Mouse (Mus musculus) kidney, embryonic 14.5 days (tissue): ENCODE results near the gene Ank2. TPM values are rescaled to one million over a fixed set of nuclear protein-coding genes. Genes with fewer than 3 reads are reported as not detected.
"Not testable (repeated sequence)": the region's sequence is repeated elsewhere in the genome, so short reads cannot be mapped to it uniquely, and the experiment has no call there.

Experiments
- ATAC-seq: fragments of 200-750 bp; cut with Nextera tagmentation; 2 replicates; pipeline ENCODE4 v1.8.0; 2017; ENCODE audit warnings: moderate number of reproducible peaks, mild to moderate bottlenecking, moderate TSS enrichment, moderate library complexity; ENCODE audit not compliant: low FRiP score, low TSS enrichment
- H3K27ac ChIP-seq: fragments of 300-500 bp; sonication (generic); 2 replicates; pipeline ENCODE4 v1.5.1; 2014; ENCODE audit warnings: low read depth, mild to moderate bottlenecking, low read length, moderate library complexity, mixed read lengths
- H3K27me3 ChIP-seq: fragments of 300-500 bp; sonication (generic); 2 replicates; pipeline ENCODE4 v1.6.1; 2014; ENCODE audit warnings: mild to moderate bottlenecking, low read length; ENCODE audit not compliant: control insufficient read depth, insufficient read depth
- H3K36me3 ChIP-seq: fragments of 300-500 bp; sonication (generic); 2 replicates; pipeline ENCODE4 v1.6.1; 2014; ENCODE audit warnings: low read length, mixed read lengths; ENCODE audit not compliant: control insufficient read depth, insufficient read depth
- H3K4me1 ChIP-seq: fragments of 300-500 bp; sonication (generic); 2 replicates; pipeline ENCODE4 v1.6.1; 2014; ENCODE audit warnings: low read length, mixed read lengths; ENCODE audit not compliant: control insufficient read depth, insufficient read depth
- H3K4me2 ChIP-seq: fragments of 300-500 bp; sonication (generic); replicated peaks from 2 replicates; pipeline ENCODE4 v1.6.1; 2014; ENCODE audit warnings: low read depth, mild to moderate bottlenecking, low read length
- H3K4me3 ChIP-seq: fragments of 300-500 bp; sonication (generic); 2 replicates; pipeline ENCODE4 v1.5.1; 2014; ENCODE audit warnings: mild to moderate bottlenecking, low read length
- H3K9ac ChIP-seq: fragments of 300-500 bp; sonication (generic); 2 replicates; pipeline ENCODE4 v1.6.1; 2014; ENCODE audit warnings: low read depth, mild to moderate bottlenecking, low read length, moderate library complexity
- H3K9me3 ChIP-seq: fragments of 300-500 bp; sonication (generic); 2 replicates; pipeline ENCODE4 v1.6.1; 2016; ENCODE audit warnings: low read length; ENCODE audit not compliant: control insufficient read depth
- WGBS: fragments of 180-500 bp; shearing (Covaris S2); extraction: QIAGEN DNeasy Blood & Tissue Kit; methylation state at CpG from one replicate; pipeline ENCODE4 v1.1.7; 2014; 5-methylcytosine and 5-hydroxymethylcytosine counted together
- polyA plus RNA-seq: library from polyadenylated mRNA; unstranded; fragments of >200 nt; fragmentation: Nextera tagmentation; extraction: Ambion mirVana; gene quantifications from 2 replicates; pipeline ENCODE4 v1.2.1, GENCODE M21; 2014

Gene Ank2
- polyA plus RNA-seq, 1 experiment from 2014 or later, result 11.5 TPM

DNA sequence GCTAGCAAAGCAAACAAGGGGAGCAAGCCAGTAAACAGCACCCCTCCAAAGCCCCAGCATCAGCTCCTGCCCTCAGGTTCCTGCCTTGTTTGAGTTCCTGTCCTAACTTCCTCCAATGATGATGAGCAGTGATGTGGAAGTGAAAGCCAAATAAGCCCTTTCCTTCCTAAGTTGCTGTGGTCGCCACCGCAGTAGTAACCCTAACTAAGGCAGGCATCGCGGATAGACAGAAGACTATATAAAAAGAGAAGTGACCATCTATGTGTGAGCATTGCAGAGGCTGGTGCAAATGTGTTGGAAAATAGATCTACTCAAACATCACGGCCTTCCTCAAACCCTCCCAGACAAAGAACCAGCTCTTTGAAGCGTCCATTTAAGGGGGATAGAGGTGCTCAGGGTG lies 167.6 kb downstream of the Ank2 start:
- 91% methylated on average over 6 of the region's 6 CpGs for WGBS
- Histone ChIP-seq H3K36me3 (no peaks in the 10 kb centered on the region), H3K9me3 (no peaks in the 10 kb centered on the region), H3K4me2 (no peak overlapping the region), H3K4me1 (no peaks in the 10 kb centered on the region), H3K27ac (no peak overlapping the region), H3K9ac (no peak overlapping the region), H3K4me3 (no peak overlapping the region), H3K27me3 (no peaks in the 10 kb centered on the region)
- no peak for ATAC-seq

GRCm38 (mm10) chr3:127326355-127326754 lies 172.8 kb downstream of the Ank2 start:
- Histone ChIP-seq H3K9ac (no peak overlapping the region), H3K4me3 (no peak overlapping the region), H3K27ac (no peak overlapping the region), H3K4me1 (no peaks in the 10 kb centered on the region), H3K36me3 (no peaks in the 10 kb centered on the region), H3K27me3 (no peaks in the 10 kb centered on the region), H3K9me3 (no peaks in the 10 kb centered on the region), H3K4me2 (no peak overlapping the region)
- 91% methylated on average over 8 of the region's 8 CpGs for WGBS
- no peak for ATAC-seq

GRCm38 (mm10) chr3:127322870-127323269 lies 176.3 kb downstream of the Ank2 start:
- Histone ChIP-seq H3K9ac (no peak overlapping the region), H3K27me3 (no peaks in the 10 kb centered on the region), H3K9me3 (no peaks in the 10 kb centered on the region), H3K4me3 (no peak overlapping the region), H3K4me2 (no peak overlapping the region), H3K27ac (no peak overlapping the region), H3K36me3 (no peaks in the 10 kb centered on the region), H3K4me1 (no peaks in the 10 kb centered on the region)
- no peak for ATAC-seq

DNA sequence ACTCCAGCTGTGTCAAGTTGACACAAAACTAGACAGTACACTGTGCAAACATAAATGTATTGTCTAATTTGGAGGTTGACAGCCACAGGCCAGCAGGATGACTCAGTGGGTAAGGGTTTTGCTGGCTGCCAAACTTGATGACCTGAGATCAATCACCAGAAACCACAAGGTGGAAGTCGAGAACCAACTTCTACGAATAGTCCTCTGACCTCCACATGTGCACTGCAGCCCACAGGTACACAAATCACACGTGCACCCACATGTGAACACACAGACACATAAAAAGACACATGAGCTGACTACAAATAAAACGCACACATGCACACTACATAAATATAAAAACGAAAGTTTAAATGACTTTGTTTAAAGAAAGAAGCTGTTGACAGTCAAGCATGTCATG lies 177.5 kb downstream of the Ank2 start:
- Histone ChIP-seq H3K9me3 (no peaks in the 10 kb centered on the region), H3K4me3 (no peak overlapping the region), H3K27me3 (no peaks in the 10 kb centered on the region), H3K36me3 (no peaks in the 10 kb centered on the region), H3K4me2 (no peak overlapping the region), H3K27ac (no peak overlapping the region), H3K4me1 (no peaks in the 10 kb centered on the region), H3K9ac (no peak overlapping the region)
- 38% methylated on average over 5 of the region's 5 CpGs for WGBS
- no peak for ATAC-seq

GRCm38 (mm10) chr3:127321031-127321430 lies 178.1 kb downstream of the Ank2 start:
- not testable (repeated sequence) for ATAC-seq

DNA sequence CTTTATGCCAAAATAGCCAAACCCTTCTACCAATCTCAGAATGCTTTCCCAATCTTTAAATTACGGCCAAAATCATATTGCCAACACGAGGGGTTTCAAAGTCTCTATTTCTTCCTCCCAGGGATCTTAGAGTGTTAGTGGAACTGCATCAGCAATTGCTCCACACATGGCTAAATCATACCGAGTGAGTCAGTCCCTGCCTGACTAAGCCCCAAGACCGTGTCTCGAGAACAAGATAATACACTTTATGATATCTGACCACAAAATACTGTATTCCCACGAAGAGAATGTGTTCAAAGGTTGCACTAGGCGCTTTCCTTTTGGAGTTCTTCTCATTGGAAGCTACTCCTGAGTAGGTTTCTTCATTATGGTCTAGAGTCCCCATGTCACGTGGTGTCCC lies 178.8 kb downstream of the Ank2 start:
- H3K36me3 ChIP-seq, result no peaks in the 10 kb centered on the region
- no peaks in the 10 kb centered on the region for H3K9me3 ChIP-seq
- no peak for ATAC-seq
- H3K4me3 ChIP-seq, result no peak overlapping the region
- no peak overlapping the region for H3K4me2 ChIP-seq
- no peak overlapping the region for H3K9ac ChIP-seq
- no peaks in the 10 kb centered on the region for H3K27me3 ChIP-seq
- H3K4me1 ChIP-seq, result no peaks in the 10 kb centered on the region
- WGBS, result 85% methylated on average over 8 of the region's 8 CpGs
- H3K27ac ChIP-seq, result no peak overlapping the region

More at GRCm38 (mm10) chr3:127321031-127321430, 178.1 kb downstream of the Ank2 start:
- H3K27me3 ChIP-seq, H3K27ac ChIP-seq, H3K4me2 ChIP-seq, H3K4me3 ChIP-seq, H3K9ac ChIP-seq, H3K9me3 ChIP-seq, H3K36me3 ChIP-seq, H3K4me1 ChIP-seq: not testable (repeated sequence)
- WGBS, result 48% methylated on average over 5 of the region's 5 CpGs

- no peak overlapping the region for H3K9ac ChIP-seq
- no peaks in the 10 kb centered on the region for H3K27me3 ChIP-seq
- WGBS, result 75% methylated on average over 6 of the region's 6 CpGs
- H3K36me3 ChIP-seq, result no peaks in the 10 kb centered on the region
- H3K27ac ChIP-seq, result no peak overlapping the region
- H3K9me3 ChIP-seq, result no peaks in the 10 kb centered on the region
- H3K4me2 ChIP-seq, result no peak overlapping the region
- no peak overlapping the region for H3K4me3 ChIP-seq
- ATAC-seq, result no peak
- H3K4me1 ChIP-seq, result no peaks in the 10 kb centered on the region
Measured at GRCm38 (mm10) chr3:127317641-127318040, 181.5 kb downstream of the Ank2 start.

- Histone ChIP-seq H3K27ac (no peak overlapping the region), H3K27me3 (no peaks in the 10 kb centered on the region), H3K9me3 (no peaks in the 10 kb centered on the region), H3K9ac (no peak overlapping the region), H3K36me3 (no peaks in the 10 kb centered on the region), H3K4me1 (no peaks in the 10 kb centered on the region), H3K4me2 (no peak overlapping the region), H3K4me3 (no peak overlapping the region)
- WGBS, result 96% methylated on average over 2 of the region's 2 CpGs
- ATAC-seq, result no peak
Measured at GRCm38 (mm10) chr3:127316717-127317116, 182.4 kb downstream of the Ank2 start.

DNA sequence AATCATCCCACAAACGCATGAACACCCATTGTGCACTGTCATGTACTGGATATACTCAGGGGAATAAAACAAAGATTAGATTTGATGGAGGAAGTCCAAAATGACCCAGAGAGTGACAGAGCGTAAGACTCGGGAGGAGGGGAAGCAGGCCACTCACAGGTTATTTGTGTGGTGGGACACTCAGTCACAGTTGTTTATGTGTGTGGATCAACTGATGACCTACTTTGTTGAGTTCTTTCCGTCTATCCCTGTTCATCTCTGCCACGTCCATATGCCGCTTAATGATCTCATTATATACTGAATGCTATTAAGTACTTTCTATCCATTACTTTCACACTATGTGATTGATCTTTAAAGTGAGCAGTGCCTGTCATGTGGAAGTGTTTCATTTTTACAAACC lies 187.6 kb downstream of the Ank2 start:
- Histone ChIP-seq H3K4me2 (no peak overlapping the region), H3K9me3 (no peaks in the 10 kb centered on the region), H3K4me1 (no peaks in the 10 kb centered on the region), H3K36me3 (no peaks in the 10 kb centered on the region), H3K27me3 (no peaks in the 10 kb centered on the region), H3K27ac (no peak overlapping the region), H3K4me3 (no peak overlapping the region), H3K9ac (no peak overlapping the region)
- 86% methylated on average over 6 of the region's 6 CpGs for WGBS
- ATAC-seq, result no peak

- 81% methylated on average over 3 of the region's 3 CpGs for WGBS
- H3K27me3 ChIP-seq, result no peaks in the 10 kb centered on the region
- H3K4me2 ChIP-seq, result no peak overlapping the region
- no peak overlapping the region for H3K4me3 ChIP-seq
- no peak for ATAC-seq
- H3K9ac ChIP-seq, result no peak overlapping the region
- no peaks in the 10 kb centered on the region for H3K9me3 ChIP-seq
- no peaks in the 10 kb centered on the region for H3K4me1 ChIP-seq
- no peaks in the 10 kb centered on the region for H3K36me3 ChIP-seq
- H3K27ac ChIP-seq, result no peak overlapping the region
Measured at GRCm38 (mm10) chr3:127310079-127310478, 189.1 kb downstream of the Ank2 start.
